Mouse (Mus musculus) adrenal gland, postnatal 36 days (tissue): ENCODE measurements around the gene Efna4. TPM values are rescaled to one million over a fixed set of nuclear protein-coding genes. Genes with fewer than 3 reads are reported as not detected.

ENCODE experiments used
- DNase-seq, 2 experiments: peaks; one replicate each; pipeline ENCODE4 v3.0.0; 2021; ENCODE audit warnings: mixed read lengths in 1 of 2
- total RNA-seq, 2 experiments: library from RNA; stranded (reverse); gene quantifications; 2 replicates each; pipeline ENCODE4 v1.2.3; 2021

Efna4 gene
- total RNA-seq, 2 experiments from 2014 or later, result 0.93 to 1.3 TPM

DNA sequence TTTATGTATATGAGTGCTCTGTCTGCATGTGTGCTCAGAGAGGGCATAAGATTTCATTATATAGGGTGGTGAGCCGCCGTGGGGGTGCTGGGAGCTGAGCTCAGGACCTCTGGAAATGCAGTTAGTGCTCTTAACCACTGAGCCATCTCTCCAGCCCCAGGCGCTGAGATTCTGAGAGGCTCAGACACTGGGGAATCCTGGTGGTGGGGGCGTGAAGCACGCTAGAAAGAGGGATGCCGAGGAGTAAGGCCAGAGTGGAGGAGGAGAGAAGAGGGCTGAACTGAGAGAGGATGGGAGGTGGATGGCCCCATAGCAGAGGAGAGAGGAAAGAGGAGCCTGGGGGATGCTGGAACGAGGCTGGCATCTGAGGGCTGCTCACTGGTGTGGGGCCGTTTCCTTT, 26.8 kb upstream of the Efna4 start:
- no peak for DNase-seq

DNA sequence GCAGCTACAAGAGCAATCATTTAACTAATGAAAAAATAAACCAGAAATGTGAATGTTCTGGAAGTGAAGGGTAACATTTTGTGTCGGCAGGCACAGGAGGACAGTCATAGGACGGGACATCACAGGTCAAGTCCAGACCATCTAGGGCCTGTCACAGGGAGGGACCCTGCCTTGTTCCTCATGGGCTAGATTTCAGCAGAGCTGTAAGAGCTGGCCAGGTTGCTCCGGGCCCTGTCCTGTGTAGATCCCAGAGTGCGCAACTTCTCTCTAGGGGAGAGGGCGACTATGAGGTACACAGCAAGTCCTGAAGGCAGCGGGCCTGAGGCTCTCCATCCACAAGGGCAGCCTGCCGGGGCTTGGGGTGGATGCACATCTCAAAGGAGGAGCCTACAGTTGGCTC, 23.8 kb upstream of the Efna4 start, which contains the start of gene Dcst2:
TSS of gene Dcst2 (plus strand) at position 301 of the 400 bp plus-strand sequence.
- no peak for DNase-seq

DNA sequence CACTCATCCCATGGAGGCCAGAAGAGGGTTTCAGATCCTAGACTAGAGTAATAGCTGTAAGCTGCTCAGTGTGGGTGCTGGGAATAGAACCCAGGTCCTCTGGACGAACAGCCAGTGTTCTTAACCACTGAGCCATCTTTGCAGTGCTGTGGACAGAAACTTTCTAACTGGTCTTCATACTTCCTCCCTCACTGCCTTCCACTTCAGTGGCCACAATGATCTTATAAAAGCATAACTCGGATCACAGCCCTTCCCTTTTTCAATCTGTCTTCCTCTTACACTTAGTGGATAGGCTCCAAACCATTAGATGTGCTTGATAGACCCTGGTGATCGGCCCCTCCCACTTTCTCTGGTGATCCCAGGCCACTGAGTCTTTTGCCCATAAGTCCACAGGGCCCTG, 22.4 kb upstream of the Efna4 start:
- no peak for DNase-seq

DNA sequence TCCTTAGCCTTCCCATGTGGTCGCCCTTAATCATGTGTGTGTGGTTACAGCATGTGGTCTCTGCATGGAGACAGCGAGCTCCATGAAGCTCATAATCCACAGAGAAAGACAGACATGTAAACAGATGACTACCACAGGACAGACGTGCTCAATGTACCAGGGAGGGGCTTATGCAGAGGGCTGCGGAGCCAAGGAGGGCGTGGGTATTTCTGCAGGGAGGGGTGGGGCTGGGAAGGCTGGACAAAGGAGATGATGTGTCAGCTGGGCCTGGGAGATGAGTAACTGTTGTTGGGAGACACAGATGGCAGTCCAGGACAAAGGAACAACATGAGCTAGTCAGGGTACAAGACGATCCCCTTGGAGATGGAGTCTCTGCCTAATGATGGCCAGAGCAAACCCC, 21.8 kb upstream of the Efna4 start:
- DNase-seq, result peak in 1 of 2 experiments; percentile 39

DNA sequence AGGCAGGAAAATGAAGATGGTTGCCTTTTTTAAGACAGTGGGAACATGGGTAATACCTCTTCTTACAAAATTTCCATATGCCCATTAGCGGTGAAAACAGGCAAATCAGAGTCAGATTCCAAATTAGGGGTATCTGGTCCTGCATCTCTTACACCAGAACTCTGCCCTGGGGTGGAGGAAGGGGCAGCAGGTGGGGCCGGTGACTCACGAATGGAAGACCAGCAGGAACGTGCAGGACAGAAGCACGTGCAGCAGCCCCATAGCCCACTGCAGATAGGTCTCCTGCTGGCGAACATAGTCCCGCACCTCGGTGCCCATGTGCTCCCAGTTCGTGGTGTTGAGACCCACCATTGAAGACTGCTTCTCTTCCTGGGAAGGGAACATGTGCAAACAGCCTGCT, 18.2 kb upstream of the Efna4 start:
- no peak for DNase-seq

DNA sequence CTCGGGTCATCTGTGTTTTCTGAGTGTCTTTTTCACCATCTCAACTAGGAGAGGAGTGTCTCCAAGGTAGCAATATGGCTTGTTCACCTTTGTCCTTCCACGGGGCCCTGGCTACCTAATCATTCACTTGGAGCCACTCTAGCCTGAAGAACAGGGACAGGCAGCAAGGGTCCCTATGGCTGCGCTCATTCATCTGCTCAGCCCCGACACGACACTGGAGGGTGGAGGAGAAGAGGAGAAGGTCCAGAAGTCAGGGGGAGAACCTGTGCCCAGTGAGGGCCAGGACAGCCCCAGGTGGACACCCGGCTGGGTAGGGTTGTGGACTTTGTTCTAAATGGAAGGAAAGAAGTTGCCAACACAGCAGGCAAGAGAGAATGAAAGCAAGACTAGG, 17.7 kb upstream of the Efna4 start:
- DNase-seq, result no peak

DNA sequence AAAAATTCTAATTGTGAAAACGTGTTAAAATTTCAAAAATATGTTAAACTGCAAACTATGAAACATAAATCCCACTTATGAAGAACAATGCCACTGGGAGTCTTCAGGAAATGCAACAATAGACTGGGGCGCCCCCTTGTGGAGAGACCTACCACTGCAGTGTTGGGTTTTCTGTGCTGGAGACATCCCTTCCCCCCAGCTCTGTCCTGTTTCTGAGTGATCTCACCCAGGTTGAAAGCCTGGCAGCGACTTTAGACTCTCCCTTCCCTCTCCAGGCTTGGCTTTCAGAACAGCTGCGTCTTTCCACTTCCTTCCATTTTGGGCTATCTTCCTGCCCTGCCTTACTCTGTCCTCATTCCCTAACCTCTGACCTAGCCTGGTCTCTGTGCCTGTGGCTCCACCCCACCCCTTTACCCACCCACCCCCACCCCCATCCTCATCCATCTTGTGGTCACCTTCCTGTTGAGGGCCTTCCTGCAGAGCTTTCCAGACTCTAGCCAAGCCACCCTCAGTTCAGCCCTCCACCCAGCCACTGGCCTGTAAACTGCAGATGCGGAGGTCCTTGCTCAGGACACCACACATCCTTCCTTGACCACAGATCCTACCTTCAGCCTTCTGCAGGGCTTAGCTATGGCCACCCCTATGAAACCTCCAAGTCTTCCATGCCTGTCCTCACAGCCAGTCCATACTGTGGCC, 17.1 kb upstream of the Efna4 start:
- DNase-seq, result peak; percentile 90 to 93

DNA sequence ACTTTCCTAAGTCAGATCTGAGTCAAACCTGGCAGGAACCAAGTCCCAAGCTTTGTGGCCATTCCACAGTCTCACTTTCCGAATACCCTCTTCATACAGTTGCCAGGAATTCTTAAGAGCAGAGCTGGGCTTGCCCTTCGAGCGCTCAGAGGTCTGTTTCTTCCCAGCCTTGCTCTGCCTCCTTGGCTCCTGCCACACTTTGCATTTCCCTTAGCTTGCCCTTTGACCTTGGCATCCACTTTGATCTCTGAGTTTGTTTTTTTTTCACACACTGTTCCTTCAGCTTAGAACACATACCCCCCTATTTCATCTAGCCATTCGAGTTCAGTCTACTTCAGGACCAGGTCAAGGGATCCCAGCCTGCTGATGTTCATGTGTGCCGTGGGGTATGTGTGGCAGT, 13.4 kb upstream of the Efna4 start:
- no peak for DNase-seq

DNA sequence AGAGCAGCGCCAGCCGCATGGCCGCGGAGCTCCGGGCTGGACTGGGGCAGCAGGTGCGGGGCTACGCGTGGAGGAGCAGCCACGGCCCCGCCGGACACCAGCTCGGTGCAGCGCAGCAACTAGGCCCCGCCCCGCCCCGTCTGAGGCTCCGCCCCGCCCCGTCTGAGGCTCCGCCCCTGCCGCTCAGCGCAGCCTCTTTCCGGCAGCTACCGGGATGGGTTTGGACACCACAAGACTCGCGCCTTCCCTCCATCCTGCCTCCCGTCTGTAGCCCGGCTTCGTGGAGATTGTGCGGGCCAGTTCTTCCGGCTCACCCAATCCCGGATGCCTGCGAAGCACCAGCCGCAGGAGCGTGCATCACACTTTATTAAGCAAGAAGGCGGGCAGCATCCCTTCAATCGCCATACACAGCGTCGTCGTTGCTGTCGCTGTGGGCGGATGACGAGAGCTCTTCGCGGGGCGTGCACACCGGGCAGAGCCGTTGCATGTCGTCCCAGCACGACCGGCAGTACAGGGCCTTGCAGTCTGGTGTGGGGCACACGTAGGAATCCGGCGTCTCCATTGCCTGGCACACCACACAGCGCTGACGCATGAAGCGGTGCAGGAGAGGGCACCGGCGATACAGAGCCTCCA, 12.2 kb upstream of the Efna4 start, which contains the start of gene Adam15:
TSS of gene Adam15 (minus strand) at position 128 of the 633 bp plus-strand sequence.
- peak; percentile 93 to 95 for DNase-seq

DNA sequence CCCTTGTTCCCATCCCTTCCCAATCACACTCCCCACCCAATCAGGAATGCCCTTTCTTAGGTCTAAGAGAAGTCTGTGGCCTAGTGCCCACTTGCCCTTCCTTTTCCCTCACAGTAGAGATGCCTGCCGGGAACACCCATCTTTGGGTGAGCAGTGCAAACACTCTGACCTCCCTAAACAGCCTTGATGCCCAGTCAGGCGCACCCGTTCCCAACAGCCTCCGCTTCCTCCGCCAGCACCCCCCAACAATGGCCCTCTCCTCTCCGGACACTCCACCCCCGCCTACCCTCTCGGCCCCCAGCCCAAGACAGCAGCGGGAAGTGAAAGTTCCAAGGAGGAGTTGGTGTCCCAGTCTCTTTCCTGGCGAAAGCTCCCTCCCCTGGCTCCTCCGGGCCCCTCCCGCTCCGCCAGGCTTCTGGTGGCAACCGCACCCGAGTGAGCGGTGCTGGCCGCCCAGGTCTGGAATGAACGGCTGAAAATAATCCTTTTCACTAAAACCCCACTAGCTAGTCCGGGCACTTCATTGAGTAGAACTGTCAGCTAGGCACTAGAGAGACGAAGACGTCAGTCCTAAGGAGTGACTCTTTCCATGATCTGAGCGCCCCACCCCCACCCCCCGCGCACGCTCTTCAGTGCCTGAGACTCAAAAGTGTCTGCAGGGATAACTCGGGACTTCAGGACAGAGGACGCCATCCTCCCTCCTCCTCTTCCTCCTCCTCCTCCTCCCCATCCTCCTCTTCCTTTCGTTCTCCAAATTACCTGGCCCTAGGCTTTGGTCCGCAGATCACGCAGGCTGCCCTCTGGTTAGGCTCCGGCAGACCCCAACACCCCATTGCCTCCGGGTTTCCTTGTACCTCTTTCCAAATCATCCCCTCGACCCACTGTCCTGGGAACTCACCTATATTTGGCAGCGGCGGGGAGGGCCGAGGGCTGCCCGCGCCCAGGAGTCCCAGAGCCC, 11.4 kb upstream of the Efna4 start:
- peak; percentile 67 to 72 for DNase-seq

DNA sequence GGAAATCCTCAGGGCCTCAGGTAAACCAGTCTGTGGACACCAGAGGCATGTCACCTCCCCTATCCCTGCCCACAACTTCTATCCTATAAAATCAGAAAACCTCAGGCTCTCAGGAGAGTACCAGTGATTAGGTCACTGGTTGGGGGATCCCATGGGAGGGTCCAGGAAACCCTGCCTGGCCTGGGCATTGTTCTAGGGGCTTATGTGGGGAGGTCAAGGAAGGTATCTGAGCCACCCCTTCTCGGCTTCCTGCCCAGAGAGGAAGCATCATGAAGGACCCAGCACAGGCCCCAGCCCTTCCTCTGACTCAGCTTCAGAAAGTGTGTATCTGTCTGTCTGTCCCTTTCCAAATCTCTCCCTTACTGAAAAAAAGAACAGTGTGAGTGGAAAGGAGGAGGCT, 10.1 kb upstream of the Efna4 start:
- DNase-seq, result peak; percentile 25 to 38

DNA sequence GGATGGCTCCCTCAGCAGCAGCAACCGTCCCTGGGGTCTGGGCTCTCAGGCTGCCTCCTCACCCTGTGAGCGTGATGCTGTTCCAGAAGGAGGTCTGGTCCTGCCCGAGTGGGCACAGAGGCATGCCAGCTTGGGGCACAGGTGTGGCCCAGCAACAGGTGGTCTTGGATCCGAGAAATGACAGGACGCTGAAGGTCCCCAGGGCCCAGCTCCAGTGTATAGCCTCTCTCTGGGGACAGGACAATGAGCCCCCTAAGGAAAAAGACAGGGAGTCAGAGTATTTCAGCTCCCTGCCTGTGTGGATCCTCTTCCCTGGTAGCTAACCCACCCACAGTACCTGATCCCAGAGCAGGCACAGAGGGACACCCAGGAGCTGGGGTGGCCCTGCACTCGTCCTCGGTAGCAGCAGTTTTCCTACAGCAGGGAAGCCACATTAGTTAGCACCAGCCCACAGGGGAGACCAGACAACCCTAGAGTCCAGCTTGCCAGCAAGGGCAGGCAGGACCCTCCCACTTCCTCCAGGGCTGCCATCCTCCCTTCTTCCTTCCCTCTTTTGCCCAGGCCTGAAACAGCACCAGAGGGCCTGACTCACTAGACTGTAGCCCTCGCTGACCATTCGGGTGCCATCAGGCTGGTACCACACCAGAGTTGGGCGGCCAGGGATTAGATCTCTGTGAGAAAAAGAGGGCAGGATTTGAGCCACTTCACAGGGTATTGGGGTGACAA, 9.2 kb upstream of the Efna4 start:
- DNase-seq, result no peak

DNA sequence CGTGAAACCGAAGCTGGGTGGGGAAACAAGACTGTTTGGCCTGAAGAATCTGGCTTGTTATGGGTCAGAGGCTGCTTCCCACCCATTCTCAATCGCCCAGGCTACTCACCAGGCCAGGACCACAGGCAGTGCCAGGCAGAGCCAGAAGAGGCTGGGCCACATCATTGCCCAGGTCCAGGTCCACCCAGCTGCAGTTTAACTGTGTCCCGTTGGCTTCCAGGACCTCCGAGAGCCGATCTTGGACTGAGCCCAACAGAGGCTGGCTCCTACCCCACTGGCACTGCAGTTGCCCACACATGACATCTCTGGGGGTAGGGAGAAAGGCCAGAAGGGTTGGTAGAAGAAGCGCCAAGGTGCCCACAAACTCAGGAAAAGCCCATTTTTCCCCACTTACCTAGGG, 5.5 kb upstream of the Efna4 start:
- no peak for DNase-seq

DNA sequence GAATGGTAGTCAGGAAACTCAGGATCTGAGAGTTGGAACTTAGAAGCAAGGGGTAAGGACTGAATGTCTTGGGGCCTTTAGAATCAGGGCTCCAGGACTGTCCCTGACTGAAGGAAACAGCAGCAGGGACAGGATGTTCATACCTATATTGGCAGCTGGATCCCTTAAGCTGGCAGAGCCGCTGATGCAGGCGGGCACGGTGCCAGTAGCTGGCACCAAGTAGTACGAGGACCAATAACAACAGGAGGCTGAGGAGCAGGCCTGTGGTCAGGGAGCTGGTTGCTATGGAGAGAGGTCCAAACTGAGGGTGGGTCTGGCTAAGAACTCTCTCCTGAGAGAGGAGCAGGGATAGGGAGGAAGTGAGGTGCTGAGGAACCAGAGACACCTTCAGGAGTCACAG, 4.0 kb upstream of the Efna4 start:
- DNase-seq, result peak in 1 of 2 experiments; percentile 30

DNA sequence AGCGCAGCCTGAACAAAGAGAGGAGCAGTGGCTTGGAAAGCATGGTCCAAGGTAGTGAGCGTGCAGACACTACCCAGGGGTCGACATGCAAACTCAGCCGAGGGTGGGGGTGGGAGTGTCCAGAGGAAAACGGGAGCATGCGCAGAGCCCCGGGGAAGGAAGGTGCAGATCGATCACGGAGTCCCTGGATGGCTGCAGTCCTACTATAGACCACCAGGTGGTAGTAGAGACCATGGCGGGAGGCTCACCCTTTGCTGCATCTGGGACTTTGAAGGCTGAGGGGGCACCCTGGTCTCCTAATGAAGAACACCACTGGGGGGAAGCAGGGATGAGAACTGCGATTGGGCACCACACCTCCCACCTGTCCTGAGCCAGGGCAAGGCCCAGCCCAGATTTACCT, 2.6 kb upstream of the Efna4 start:
- DNase-seq, result peak; percentile 77 to 83

DNA sequence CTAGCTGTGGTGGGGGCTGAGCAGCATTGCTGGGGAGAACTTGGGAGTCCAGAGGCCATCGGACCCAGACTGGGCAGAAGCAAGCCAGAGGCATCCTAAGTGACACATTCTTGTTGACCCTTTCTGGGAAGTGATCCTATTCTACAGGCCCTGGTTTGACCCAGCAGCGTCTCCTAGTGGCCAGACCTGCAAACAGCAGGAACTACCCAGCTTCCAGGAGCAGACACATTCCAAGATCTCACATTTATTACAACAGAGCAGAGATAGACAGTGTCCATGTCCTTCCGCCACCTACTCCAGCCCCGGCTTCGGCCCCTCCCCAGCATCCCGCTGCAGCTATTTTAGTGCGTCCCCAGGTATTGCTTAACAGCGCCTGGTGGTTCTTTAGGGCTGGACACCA, 1.6 kb upstream of the Efna4 start:
- DNase-seq, result peak; percentile 68 to 77

DNA sequence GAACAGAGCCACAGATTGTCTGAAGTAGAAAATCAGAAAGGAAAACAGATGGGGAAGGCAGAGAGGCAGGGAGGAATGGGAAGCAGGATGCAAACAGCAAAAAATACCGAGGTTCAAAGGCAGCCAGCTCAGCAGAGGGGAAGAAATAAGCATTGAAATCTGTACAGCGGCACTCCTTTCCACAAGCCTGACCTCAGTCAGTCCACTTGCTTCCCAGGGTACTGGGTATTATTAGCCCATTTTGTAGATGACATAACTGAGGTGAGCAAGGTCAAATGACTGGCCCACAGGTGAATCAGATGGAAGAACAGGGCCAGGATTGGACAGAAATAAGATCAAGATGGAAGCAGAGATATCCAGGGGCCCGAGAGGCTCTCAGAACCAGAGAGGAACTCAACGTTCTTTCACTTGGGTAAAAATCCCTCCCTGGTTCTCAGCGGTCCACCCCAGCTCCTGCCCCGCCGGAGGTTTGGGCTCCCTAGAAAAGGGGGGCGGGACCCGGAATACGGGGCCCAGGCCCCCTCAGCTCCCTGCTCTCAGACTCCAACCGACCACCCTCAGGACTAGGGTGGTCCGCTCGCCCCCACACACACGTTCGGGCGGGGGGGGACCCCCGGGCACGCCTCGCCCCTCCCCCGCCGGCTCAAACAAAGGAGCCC, 637 bp downstream of the Efna4 start:
- DNase-seq, result no peak

DNA sequence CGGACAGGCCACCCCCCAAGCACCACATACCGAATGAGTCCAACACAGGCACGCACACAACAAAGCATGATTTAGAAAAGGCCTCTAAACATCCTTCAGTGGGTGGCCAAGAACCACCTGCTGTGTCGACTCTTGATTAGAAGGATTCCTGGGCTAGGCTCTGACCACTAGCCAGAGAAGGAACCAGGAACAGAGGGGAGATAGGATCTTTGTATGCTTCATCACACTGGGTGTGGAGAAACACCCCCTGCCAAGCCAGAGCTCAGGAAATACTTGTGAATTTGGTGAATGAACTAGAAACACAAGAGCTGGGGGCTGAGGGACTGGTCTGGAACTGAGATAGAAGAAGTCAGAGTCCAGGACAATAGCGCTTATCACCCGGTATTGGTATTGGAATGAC, 1.3 kb downstream of the Efna4 start:
- DNase-seq, result no peak

DNA sequence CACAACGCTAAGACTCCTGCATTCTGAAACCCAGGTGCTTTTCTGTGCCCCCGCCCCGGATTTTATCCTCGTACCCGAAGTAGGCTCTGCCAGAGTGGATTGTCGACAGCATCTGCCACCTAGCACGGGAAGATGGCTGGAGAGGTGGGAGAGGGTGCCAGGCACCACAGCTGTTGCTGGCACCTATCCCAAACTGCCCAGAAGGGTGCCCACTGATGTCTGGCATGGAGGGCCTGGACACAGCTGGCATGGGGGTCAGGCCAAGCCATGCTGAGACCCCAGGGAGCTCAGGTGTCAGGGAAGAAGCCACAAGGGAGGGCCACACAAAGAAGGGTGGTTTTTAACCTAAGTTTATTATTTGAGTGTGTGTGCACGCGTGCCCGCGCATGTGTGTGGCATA, 4.8 kb downstream of the Efna4 start:
- no peak for DNase-seq

DNA sequence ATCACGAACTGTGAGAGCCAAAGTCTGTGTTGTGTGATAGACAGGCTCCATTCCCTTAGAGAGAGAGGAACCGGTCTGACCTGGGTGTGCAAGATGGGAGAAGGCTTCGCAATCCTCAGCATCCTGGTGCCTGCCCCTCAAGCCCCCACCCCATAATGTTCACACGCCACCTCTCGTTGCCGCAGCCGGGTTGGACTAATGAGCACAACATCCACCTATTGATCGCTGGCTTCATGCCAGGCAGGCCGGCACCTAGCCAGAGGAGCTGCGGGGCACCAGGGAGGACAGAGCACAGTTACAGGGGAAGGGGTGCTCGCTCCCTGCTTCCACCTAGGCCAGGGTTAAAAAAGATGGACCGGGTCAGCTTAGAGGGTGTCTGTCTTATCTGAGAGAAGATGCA, 5.4 kb downstream of the Efna4 start:
- peak in 1 of 2 experiments; percentile 35 for DNase-seq

DNA sequence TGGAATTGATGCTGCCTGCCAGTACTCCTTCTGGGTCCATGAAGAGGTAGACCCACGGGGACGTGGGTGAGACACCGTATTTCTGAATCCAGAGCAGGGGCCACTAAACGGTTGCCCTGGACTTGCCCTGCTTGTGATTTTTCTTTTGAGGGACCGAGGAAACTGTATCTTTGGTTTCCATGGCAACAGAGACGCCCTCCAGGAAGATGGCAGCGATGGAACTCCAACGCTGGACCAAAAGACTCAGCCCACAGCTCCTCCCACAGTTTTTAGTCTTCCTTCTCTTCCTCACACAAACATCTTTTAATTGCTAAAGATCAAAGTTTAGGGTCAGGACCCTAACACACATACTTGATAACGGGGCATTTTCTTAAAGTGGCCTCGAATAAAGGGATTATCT, 5.8 kb downstream of the Efna4 start:
- DNase-seq, result no peak

DNA sequence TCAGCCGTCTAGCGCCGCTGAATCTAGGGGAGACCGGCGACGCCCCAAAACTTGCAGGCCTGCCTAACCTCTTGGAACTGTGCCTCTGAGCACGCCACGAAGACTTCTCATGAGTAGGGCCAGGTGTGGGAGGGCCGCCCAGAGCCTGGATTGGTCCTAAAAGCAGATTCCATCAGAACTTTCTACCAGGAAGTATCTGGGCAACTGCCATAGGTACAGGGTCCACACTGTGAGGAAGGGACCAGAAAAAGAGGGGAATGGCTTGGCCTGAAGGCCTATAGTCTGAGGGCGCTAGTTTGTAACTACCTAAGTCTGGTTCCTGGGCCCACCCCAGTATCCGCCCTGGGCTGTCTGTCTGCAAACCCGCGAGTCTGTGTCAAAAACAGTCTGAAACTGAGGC, 6.3 kb downstream of the Efna4 start:
- no peak for DNase-seq
